Mouse (Mus musculus): ENCODE data around the gene Gnmt. TPM values are rescaled to one million over a fixed set of nuclear protein-coding genes. Genes with fewer than 3 reads are reported as not detected.

Gnmt gene
- total RNA-seq, 2 experiments from 2014 or later: 1.1 to 1.9 TPM

GRCm38 (mm10) chr17:46745506-46745905 lies 16.5 kb upstream of the Gnmt start:
- ATAC-seq (ENCODE audit: poor library complexity, severe bottlenecking): no peak

GRCm38 (mm10) chr17:46742986-46743385 lies 14.0 kb upstream of the Gnmt start:
- no peak for ATAC-seq (ENCODE audit: poor library complexity, severe bottlenecking)

GRCm38 (mm10) chr17:46741305-46741704 lies 12.3 kb upstream of the Gnmt start:
- no peak for ATAC-seq (ENCODE audit: poor library complexity, severe bottlenecking)

GRCm38 (mm10) chr17:46736160-46736559 lies 7.2 kb upstream of the Gnmt start:
- ATAC-seq (ENCODE audit: poor library complexity, severe bottlenecking): peak; percentile 62; the same call in 1 of the 2 replicates

- ATAC-seq (ENCODE audit: poor library complexity, severe bottlenecking): no peak
Measured at GRCm38 (mm10) chr17:46735287-46735686, 6.3 kb upstream of the Gnmt start.

- no peak for ATAC-seq (ENCODE audit: poor library complexity, severe bottlenecking)
Measured at GRCm38 (mm10) chr17:46734055-46734454, 5.1 kb upstream of the Gnmt start.

GRCm38 (mm10) chr17:46728496-46728895 lies 472 bp downstream of the Gnmt start:
- ATAC-seq (ENCODE audit: poor library complexity, severe bottlenecking): no peak

- ATAC-seq (ENCODE audit: poor library complexity, severe bottlenecking): no peak
Measured at GRCm38 (mm10) chr17:46728021-46728420, 947 bp downstream of the Gnmt start.

- no peak for ATAC-seq (ENCODE audit: poor library complexity, severe bottlenecking)
Measured at GRCm38 (mm10) chr17:46727271-46727670, 1.7 kb downstream of the Gnmt start.

GRCm38 (mm10) chr17:46725731-46726645 lies 3.0 kb downstream of the Gnmt start:
- ATAC-seq (ENCODE audit: poor library complexity, severe bottlenecking): no peak

- peak; percentile 58 for ATAC-seq (ENCODE audit: poor library complexity, severe bottlenecking)
Measured at GRCm38 (mm10) chr17:46725273-46725672, 3.7 kb downstream of the Gnmt start.

- ATAC-seq (ENCODE audit: poor library complexity, severe bottlenecking): no peak
Measured at GRCm38 (mm10) chr17:46724477-46725084, 4.4 kb downstream of the Gnmt start.

GRCm38 (mm10) chr17:46721077-46721476 lies 7.9 kb downstream of the Gnmt start:
- no peak for ATAC-seq (ENCODE audit: poor library complexity, severe bottlenecking)

- no peak for ATAC-seq (ENCODE audit: poor library complexity, severe bottlenecking)
Measured at GRCm38 (mm10) chr17:46714756-46715481, 14.0 kb downstream of the Gnmt start.

- ATAC-seq (ENCODE audit: poor library complexity, severe bottlenecking): no peak
Measured at GRCm38 (mm10) chr17:46713849-46714248, 15.1 kb downstream of the Gnmt start.

- no peak for ATAC-seq (ENCODE audit: poor library complexity, severe bottlenecking)
Measured at GRCm38 (mm10) chr17:46712442-46712841, 16.5 kb downstream of the Gnmt start.

- peak; percentile 24; the same call in 1 of the 2 replicates for ATAC-seq (ENCODE audit: poor library complexity, severe bottlenecking)
Measured at GRCm38 (mm10) chr17:46711612-46712271, 17.2 kb downstream of the Gnmt start.

- peak; percentile 99 for ATAC-seq (ENCODE audit: poor library complexity, severe bottlenecking)
Measured at GRCm38 (mm10) chr17:46710959-46711597, 17.9 kb downstream of the Gnmt start, which contains the start of gene Pex6. Pex6 (plus strand) TSS chr17:46711463.

- no peak for ATAC-seq (ENCODE audit: poor library complexity, severe bottlenecking)
Measured at GRCm38 (mm10) chr17:46706375-46707089, 22.4 kb downstream of the Gnmt start.
